Mouse (Mus musculus): Measurements from ENCODE around the gene Grip1. TPM values are rescaled to one million over a fixed set of nuclear protein-coding genes. Genes with fewer than 3 reads are reported as not detected.

Grip1 gene
- polyA plus RNA-seq, 1 experiment from 2014 or later: 1.2 TPM

DNA sequence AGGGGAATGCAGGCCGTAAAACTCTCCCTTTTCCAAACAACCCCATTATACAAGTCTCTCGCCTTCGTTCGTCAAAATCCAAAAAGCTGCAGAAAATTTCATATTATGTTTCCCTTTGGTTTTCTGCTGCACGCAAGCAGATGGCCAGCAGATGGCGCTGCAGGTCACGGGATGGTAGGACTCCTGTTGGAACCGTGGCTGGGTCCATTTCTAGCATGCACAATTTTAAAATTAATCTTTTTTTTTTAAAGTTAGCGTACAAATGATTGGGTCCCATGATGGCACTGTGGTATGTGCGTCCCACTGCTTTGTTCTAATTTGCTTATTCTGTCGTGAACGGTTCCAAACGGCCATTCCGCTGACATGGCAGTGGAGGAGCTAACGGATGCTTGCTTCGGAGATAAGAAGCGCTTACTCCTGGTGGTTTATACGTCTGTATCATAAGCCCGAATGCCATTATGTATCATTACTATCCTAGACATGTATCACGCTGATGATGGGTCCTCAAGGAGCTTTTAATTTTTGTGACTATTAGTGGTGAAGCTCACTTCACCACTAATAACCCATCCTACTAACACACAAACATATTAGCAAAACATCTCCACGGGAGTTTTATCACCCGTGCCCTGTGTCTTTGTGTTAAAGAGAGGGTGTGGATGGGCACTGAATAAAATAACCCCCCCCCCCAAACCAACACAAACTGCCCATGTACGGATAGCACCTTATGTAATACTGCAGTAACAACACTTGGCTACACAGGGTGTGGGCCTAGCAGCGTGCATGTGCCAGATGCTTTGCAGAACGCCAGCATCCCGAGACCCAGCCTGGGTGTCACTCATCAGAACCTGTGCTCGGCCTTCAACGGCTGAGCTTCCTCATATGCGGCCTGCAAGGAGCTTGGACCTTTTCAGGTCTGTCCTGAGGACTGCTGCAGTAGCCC is 193.1 kb downstream of the Grip1 start:
- Histone ChIP-seq H3K4me2 (ENCODE audit: low read depth, low read length) (no peak overlapping the region), H3K9ac (ENCODE audit: low read depth, low read length) (no peak overlapping the region), H3K4me3 (ENCODE audit: low read length) (no peak overlapping the region), H3K9me3 (ENCODE audit: control insufficient read depth, low read length) (no peaks in the 10 kb centered on the region), H3K27ac (ENCODE audit: low read length) (no peak overlapping the region), H3K36me3 (ENCODE audit: control insufficient read depth, insufficient read depth, low read length) (no peaks in the 10 kb centered on the region), H3K4me1 (ENCODE audit: control insufficient read depth, insufficient read depth, low read length) (no peaks in the 10 kb centered on the region), H3K27me3 (replicated peaks; ENCODE audit: control insufficient read depth, insufficient read depth, low read length) (no peaks in the 10 kb centered on the region)
- WGBS: 67% methylated on average over 29 of the region's 29 CpGs
- no peak for ATAC-seq

- 50% methylated on average over 7 of the region's 7 CpGs for WGBS
- H3K9me3 ChIP-seq (ENCODE audit: control insufficient read depth, low read length): no peaks in the 10 kb centered on the region
- no peaks in the 10 kb centered on the region for H3K27me3 ChIP-seq (replicated peaks; ENCODE audit: control insufficient read depth, insufficient read depth, low read length)
- H3K36me3 ChIP-seq (ENCODE audit: control insufficient read depth, insufficient read depth, low read length): no peaks in the 10 kb centered on the region
- no peaks in the 10 kb centered on the region for H3K4me1 ChIP-seq (ENCODE audit: control insufficient read depth, insufficient read depth, low read length)
- H3K4me3 ChIP-seq (ENCODE audit: low read length): no peak overlapping the region
- no peak for ATAC-seq
- no peak overlapping the region for H3K9ac ChIP-seq (ENCODE audit: low read depth, low read length)
- no peak overlapping the region for H3K4me2 ChIP-seq (ENCODE audit: low read depth, low read length)
- H3K27ac ChIP-seq (ENCODE audit: low read length): no peak overlapping the region
Observed at GRCm38 (mm10) chr10:119660677-119661353, 207.2 kb downstream of the Grip1 start.

DNA sequence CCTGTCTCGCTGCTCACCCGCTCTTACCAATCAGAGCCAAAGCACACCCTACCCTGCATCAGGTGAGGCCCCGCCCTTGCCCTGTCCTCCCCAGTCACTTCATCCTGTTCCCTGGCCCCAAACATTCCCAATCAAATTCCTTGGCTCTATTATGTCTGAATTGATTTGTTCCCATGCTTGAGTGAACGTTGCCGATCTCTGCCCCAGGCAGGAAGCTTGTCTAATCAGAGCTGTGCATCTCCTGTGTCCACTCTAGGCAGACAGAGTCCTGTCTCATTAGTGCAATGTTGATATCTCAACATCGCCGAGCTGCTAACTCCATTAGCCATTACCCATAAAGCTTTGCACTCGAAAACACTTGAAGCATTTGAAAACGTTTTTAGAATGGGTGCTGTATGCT is 210.0 kb downstream of the Grip1 start:
- Histone ChIP-seq H3K36me3 (ENCODE audit: control insufficient read depth, insufficient read depth, low read length) (no peaks in the 10 kb centered on the region), H3K27ac (ENCODE audit: low read length) (no peak overlapping the region), H3K9me3 (ENCODE audit: control insufficient read depth, low read length) (no peaks in the 10 kb centered on the region), H3K4me1 (ENCODE audit: control insufficient read depth, insufficient read depth, low read length) (no peaks in the 10 kb centered on the region), H3K9ac (ENCODE audit: low read depth, low read length) (no peak overlapping the region), H3K4me3 (ENCODE audit: low read length) (no peak overlapping the region), H3K4me2 (ENCODE audit: low read depth, low read length) (no peak overlapping the region), H3K27me3 (replicated peaks; ENCODE audit: control insufficient read depth, insufficient read depth, low read length) (no peaks in the 10 kb centered on the region)
- WGBS: 81% methylated on average over 9 of the region's 9 CpGs
- ATAC-seq: no peak

GRCm38 (mm10) chr10:119666386-119666785 is 212.8 kb downstream of the Grip1 start:
- Histone ChIP-seq H3K27ac (ENCODE audit: low read length) (no peak overlapping the region), H3K4me1 (ENCODE audit: control insufficient read depth, insufficient read depth, low read length) (no peaks in the 10 kb centered on the region), H3K36me3 (ENCODE audit: control insufficient read depth, insufficient read depth, low read length) (no peaks in the 10 kb centered on the region), H3K9me3 (ENCODE audit: control insufficient read depth, low read length) (no peaks in the 10 kb centered on the region), H3K9ac (ENCODE audit: low read depth, low read length) (no peak overlapping the region), H3K27me3 (replicated peaks; ENCODE audit: control insufficient read depth, insufficient read depth, low read length) (no peaks in the 10 kb centered on the region), H3K4me3 (ENCODE audit: low read length) (no peak overlapping the region), H3K4me2 (ENCODE audit: low read depth, low read length) (no peak overlapping the region)
- 83% methylated on average over 11 of the region's 11 CpGs for WGBS
- no peak for ATAC-seq

- no peaks in the 10 kb centered on the region for H3K27me3 ChIP-seq (replicated peaks; ENCODE audit: control insufficient read depth, insufficient read depth, low read length)
- ATAC-seq: no peak
- no peak overlapping the region for H3K4me2 ChIP-seq (ENCODE audit: low read depth, low read length)
- no peaks in the 10 kb centered on the region for H3K9me3 ChIP-seq (ENCODE audit: control insufficient read depth, low read length)
- H3K27ac ChIP-seq (ENCODE audit: low read length): no peak overlapping the region
- WGBS: 52% methylated on average over 7 of the region's 7 CpGs
- H3K4me1 ChIP-seq (ENCODE audit: control insufficient read depth, insufficient read depth, low read length): no peaks in the 10 kb centered on the region
- no peak overlapping the region for H3K9ac ChIP-seq (ENCODE audit: low read depth, low read length)
- H3K36me3 ChIP-seq (ENCODE audit: control insufficient read depth, insufficient read depth, low read length): no peaks in the 10 kb centered on the region
- H3K4me3 ChIP-seq (ENCODE audit: low read length): no peak overlapping the region
Observed at GRCm38 (mm10) chr10:119670456-119670855, 216.8 kb downstream of the Grip1 start.

DNA sequence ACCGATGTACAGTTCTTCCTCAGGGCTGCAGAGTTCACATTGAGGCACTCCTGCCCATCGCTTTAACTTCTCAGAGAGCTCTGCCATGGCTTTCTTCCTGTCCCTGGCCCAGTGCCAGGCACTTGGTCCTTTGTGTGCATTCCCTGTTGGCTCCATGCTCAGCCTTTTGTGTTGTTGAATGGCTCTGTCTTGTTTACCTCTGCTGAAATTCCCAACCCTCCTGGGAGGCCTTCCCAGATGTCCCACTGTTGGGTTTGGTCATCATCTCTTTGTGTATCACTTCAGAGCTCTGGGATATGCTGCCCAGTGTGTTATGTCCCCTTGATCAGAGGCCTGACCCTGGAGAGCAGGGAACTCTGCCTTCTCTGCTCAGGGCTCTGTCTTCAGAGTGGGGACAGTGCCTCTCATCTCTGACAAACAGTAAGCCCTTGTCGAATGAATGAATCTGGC is 230.8 kb downstream of the Grip1 start:
- ATAC-seq: no peak
- Histone ChIP-seq H3K4me2 (ENCODE audit: low read depth, low read length) (no peak overlapping the region), H3K36me3 (ENCODE audit: control insufficient read depth, insufficient read depth, low read length) (no peaks in the 10 kb centered on the region), H3K4me3 (ENCODE audit: low read length) (no peak overlapping the region), H3K9ac (ENCODE audit: low read depth, low read length) (no peak overlapping the region), H3K27ac (ENCODE audit: low read length) (no peak overlapping the region), H3K27me3 (replicated peaks; ENCODE audit: control insufficient read depth, insufficient read depth, low read length) (no peaks in the 10 kb centered on the region), H3K4me1 (ENCODE audit: control insufficient read depth, insufficient read depth, low read length) (no peaks in the 10 kb centered on the region), H3K9me3 (ENCODE audit: control insufficient read depth, low read length) (no peaks in the 10 kb centered on the region)
- WGBS: 55% methylated on average over 3 of the region's 3 CpGs

DNA sequence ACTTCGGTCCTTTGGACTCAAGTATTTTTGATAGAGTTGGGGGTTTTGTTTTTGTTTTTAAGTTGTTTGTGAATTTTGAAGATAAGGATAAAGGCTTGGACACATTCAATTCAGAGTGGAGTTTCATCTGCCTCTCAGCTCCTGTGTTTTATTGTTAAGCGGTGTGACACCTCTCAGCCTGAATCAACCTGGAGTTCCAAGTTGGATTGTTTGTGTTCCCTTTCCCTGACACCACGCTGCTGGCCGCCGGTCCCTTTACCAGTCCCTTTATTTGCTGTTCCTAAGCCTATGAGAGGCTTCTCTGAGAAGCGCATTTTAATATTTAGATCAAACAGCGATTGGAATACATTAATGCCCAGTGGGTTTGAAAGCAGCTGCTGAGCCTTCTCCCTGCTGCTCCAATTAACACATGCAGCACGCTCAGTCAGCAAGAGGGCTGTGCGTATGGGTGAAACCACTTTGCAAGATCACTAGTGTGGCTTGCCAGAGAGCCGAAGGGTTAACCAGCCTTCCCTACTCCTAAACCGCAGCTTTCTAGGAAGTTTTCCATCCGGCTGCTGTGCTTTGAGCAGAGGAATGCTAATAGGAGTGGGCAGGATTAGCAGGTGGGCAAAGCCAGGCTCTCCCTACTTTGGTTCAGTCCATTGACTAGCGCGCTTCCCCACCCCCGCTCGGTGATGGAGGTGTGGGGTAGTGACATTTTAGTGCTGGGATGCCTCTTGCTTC is 237.9 kb downstream of the Grip1 start:
- H3K27me3 ChIP-seq (replicated peaks; ENCODE audit: control insufficient read depth, insufficient read depth, low read length): peaks cover 12% of the 10 kb centered on the region; the same call in 1 of the 2 replicates
- H3K36me3 ChIP-seq (ENCODE audit: control insufficient read depth, insufficient read depth, low read length): no peaks in the 10 kb centered on the region
- 6% methylated on average over 16 of the region's 16 CpGs for WGBS
- H3K4me3 ChIP-seq (ENCODE audit: low read length): peak overlapping the region; percentile 32
- H3K27ac ChIP-seq (ENCODE audit: low read length): no peak overlapping the region
- no peak overlapping the region for H3K9ac ChIP-seq (ENCODE audit: low read depth, low read length)
- no peaks in the 10 kb centered on the region for H3K9me3 ChIP-seq (ENCODE audit: control insufficient read depth, low read length)
- H3K4me2 ChIP-seq (ENCODE audit: low read depth, low read length): peak overlapping the region; percentile 51
- H3K4me1 ChIP-seq (ENCODE audit: control insufficient read depth, insufficient read depth, low read length): peaks cover 11% of the 10 kb centered on the region; the same call in 1 of the 2 replicates
- no peak; the same call in 1 of the 2 replicates for ATAC-seq

DNA sequence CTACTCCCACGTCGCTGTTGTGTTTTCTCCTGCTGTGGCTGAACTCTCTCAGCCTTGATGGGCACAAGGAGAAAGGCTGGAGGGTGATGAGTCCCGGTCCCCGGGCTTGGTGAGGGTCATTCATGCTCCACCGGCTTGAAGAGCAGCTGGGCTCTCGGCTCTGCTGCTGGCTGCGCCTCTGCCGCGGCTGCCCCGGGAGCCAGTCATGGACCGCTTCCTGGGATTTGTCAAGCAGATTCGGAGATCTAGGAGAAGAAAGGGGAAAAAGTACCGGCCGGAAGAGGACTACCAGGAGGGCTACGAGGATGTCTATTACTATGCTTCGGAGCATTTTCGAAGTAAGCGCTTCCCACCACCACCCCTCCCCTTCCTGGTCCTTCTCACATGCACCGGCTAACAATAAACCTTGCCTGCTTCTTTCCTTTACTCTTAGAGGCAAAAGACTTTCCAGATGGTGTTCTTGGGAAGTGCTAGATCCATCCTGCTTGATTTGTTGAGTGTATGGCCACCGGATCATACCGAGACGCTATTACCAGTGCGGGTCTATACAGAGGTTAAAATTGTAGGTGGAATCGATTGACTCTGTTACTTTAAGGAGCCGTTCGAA is 238.8 kb downstream of the Grip1 start:
- H3K36me3 ChIP-seq (ENCODE audit: control insufficient read depth, insufficient read depth, low read length): no peaks in the 10 kb centered on the region
- peak overlapping the region; percentile 51 for H3K4me2 ChIP-seq (ENCODE audit: low read depth, low read length)
- WGBS: 3% methylated on average over 26 of the region's 26 CpGs
- no peak overlapping the region for H3K27ac ChIP-seq (ENCODE audit: low read length)
- H3K4me1 ChIP-seq (ENCODE audit: control insufficient read depth, insufficient read depth, low read length): peaks cover 11% of the 10 kb centered on the region; the same call in 1 of the 2 replicates
- no peaks in the 10 kb centered on the region for H3K9me3 ChIP-seq (ENCODE audit: control insufficient read depth, low read length)
- no peak for ATAC-seq
- H3K9ac ChIP-seq (ENCODE audit: low read depth, low read length): peak overlapping the region; percentile 11; the same call in 1 of the 2 replicates
- H3K27me3 ChIP-seq (replicated peaks; ENCODE audit: control insufficient read depth, insufficient read depth, low read length): peaks cover 12% of the 10 kb centered on the region; the same call in 1 of the 2 replicates
- peak overlapping the region; percentile 35 for H3K4me3 ChIP-seq (ENCODE audit: low read length)

Data from intestine, embryonic 16.5 days (tissue).